Mouse (Mus musculus) embryo, embryonic 11.5 days (tissue): ENCODE results near the gene Tbc1d10c.
"Not testable (repeated sequence)": the region's sequence is repeated elsewhere in the genome, so short reads cannot be mapped to it uniquely, and the experiment has no call there.

Source experiments
- DNase-seq: peaks from one replicate; pipeline ENCODE4 v3.0.0-alpha.2; 2012; ENCODE audit warnings: low read depth, low spot score

The Tbc1d10c gene

GRCm38 (mm10) chr19:4145936-4146335 lies 45.1 kb downstream of the Tbc1d10c start:
- DNase-seq, result no peak

- DNase-seq, result no peak
Observed at GRCm38 (mm10) chr19:4144550-4145498, 46.3 kb downstream of the Tbc1d10c start.

- no peak for DNase-seq
Observed at GRCm38 (mm10) chr19:4143759-4144268, 47.3 kb downstream of the Tbc1d10c start, which contains the start of gene Cabp4. Gene Cabp4 (minus strand): TSS chr19:4144033.

DNA sequence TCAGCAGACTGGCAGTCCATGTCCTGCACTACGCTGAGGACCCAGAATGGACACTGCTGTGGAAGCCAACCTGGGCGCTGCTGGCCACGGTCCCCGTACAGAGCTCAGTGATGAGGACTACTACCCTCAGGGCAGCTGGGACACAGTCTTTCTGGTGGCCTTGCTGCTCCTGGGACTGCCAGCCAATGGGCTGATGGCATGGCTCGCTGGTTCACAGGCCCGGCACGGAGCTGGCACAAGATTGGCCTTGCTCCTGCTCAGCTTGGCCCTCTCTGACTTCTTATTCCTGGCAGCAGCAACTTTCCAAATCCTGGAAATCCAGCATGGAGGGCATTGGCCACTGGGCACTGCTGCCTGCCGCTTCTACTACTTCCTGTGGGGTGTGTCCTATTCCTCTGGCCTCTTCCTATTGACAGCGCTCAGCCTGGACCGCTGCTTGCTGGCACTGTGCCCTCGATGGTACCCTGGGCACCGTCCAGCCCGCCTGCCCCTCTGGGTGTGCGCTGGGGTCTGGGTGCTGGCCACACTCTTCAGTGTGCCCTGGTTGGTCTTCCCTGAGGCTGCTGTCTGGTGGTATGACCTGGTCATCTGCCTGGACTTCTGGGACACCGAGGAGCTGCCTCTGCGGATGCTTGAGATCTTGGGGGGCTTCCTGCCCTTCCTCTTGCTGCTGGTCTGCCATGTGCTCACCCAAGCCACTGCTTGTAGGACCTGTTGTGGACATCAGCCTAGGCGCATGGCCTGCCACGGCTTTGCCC lies 48.5 kb downstream of the Tbc1d10c start:
- no peak for DNase-seq

- DNase-seq, result no peak
Observed at GRCm38 (mm10) chr19:4140147-4140546, 50.9 kb downstream of the Tbc1d10c start.

DNA sequence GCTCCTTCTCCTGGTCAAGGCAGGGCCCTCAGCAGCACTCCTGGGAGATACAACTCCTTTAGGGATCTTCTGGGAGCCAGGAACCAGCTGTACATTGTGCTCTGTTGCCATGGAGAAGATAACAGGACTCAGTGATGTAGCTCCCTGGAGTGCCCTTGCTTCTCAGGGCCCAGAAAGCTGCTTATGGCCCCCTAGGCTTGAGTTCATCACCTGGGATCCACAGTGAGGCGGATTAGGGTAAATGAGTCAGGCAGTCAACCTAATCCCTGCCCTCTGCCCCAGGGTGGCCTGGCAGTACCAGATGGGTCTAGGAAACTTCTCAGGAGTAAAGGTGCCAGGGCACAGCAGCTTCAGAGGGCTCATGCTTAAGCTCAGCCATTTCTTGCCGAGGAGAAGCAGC lies 51.6 kb downstream of the Tbc1d10c start, which contains the start of gene Gpr152:
TSS of gene Gpr152 (plus strand) at position 342 of the 400 bp plus-strand sequence.
- DNase-seq, result no peak

- DNase-seq, result no peak
Observed at GRCm38 (mm10) chr19:4137913-4138312, 53.2 kb downstream of the Tbc1d10c start.

- DNase-seq, result no peak
Observed at GRCm38 (mm10) chr19:4136463-4136862, 54.6 kb downstream of the Tbc1d10c start.

DNA sequence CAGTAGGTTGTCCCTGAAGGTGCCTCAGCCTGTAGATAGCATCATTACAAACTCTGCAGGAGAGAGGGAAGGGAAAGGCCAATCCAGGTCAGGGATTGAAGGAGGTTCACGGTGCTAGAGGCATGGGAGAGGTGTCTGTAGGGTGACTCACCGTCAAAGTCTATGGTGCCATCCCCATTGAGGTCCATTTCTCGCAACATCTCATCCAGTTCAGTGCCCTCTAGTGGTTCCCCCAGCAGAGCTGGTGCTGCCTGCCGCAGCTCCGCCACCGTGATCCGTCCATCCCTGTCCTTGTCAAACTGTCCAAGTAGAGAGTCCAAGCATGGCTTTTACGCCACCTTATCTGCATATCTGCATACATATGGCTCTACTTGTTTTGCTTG lies 55.1 kb downstream of the Tbc1d10c start:
- not testable (repeated sequence) for DNase-seq

DNA sequence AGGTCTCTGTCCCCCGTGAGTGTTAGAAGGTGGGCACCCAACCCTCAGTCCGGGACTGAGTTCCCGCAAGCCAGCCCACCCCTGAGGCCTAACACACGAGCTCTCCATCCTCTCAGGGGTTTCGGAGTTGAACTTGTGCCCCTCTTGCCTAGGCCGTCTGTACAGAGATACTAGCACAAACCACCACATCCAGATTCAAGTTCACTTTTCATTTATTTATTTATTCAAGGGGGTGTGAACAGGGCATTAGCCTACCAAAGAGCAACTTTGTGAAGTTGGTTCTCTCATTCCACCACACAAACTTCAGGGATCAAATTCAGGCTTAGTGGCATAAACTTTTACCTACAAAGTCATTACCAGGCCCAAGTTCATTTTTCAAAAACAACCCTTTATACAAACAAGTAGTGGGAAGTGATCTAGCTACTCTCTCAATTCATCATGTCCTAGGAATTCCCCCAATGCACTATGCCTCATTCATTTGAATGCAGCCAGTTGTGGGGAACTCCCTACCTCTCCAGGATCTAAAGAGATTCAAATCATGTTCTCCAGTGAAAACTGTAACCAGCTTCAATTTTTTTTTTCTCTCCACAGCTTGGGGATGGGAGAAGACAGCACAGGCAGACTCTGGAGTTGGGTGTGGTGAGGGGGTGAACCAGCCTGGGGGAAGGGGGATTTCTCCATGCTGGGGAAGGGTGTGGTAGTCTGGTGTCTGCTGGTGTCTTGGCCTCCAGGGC lies 55.7 kb downstream of the Tbc1d10c start:
- DNase-seq, result not testable (repeated sequence)

GRCm38 (mm10) chr19:4134354-4134753 lies 56.7 kb downstream of the Tbc1d10c start:
- DNase-seq, result no peak
